Mouse (Mus musculus) brain, embryonic 18.5 days (tissue): ENCODE measurements at regions not wholly inside any gene's neighbourhood (a gene's known extent, or its start where the extent isn't known, plus 50 kb on each side); places are given as distances from the start of the nearest gene placed in this dataset.

Experiments used
- DNase-seq: peaks from one replicate; pipeline ENCODE4 v3.0.0-alpha.2; 2012; ENCODE audit warnings: low read depth, low spot score

DNA sequence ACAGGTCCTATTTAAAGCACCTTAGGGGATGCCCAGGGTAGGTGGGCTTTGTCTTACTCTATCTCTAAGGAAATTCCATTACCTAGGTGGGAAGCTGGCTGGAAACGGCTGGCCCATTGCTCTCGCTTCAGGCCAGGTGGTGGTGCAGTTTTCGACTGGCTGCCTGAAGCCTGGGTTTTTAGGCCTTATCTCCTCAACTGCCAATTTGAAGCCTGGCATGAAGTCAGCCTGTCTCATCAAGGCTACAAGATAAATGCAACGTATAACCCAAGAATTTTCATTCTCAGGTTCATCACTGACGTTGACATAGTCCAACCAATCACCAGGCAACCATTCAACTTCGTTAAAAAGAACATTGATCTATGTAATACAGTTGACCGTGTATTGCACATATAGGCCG lies 417.3 kb upstream of the Gm6657 start:
- no peak for DNase-seq

DNA sequence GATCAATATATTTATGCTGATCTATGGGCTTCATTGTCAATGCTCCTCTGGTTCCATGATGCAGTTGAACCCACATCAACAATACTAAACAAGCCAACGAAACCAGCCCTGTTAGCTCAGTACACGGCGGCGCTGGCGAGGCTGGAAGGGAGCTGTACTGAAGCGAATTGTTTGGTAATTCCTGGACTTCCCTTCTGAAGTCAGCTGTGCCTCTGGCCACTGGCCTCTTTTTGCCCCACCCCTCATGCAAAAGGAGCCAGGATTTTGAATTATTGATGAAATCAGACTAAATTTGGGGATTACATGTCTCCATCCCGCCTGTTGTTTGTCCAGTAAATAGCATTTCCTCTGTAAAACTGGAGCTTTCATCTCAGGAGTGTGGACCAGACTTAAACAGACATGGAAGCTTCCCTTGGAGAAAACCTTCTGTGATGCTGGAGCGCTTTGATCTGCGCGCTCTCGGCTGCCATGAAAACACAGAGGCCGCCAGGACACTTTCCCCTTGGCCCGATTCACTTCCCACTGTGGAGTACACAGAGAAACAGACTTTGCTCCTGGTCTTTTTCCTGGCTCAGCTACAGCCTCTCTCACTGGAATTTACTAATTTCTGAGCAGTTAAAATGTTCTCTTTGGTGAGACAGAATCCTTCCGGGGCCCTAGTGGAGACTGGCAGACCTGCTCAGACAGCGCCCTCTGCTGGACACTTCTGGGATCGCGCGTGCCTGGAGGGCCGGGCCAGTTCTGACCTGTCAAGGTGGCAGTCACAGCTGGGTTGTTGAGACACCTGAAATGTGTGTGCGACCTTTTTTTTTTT lies 412.9 kb upstream of the Gm6657 start:
- DNase-seq, result no peak

DNA sequence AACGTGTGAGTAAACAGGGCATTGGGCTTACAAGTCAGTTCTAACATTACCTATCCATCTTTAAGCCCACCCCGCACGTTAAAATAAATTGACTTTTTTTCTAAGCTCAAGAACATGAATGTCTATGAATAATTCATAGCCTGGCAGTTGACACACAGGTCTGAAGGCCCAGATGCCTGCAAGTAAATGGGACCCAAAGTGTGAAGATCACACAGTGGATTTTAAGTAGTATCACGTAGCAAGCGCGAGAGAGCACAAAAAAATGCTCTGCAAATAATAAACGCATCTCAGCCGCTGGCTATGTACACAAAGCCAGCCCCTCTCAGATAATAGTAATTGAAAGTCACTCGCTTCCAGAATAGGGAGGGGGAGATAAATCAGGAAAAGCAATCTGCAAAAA lies 410.1 kb upstream of the Gm6657 start:
- no peak for DNase-seq

DNA sequence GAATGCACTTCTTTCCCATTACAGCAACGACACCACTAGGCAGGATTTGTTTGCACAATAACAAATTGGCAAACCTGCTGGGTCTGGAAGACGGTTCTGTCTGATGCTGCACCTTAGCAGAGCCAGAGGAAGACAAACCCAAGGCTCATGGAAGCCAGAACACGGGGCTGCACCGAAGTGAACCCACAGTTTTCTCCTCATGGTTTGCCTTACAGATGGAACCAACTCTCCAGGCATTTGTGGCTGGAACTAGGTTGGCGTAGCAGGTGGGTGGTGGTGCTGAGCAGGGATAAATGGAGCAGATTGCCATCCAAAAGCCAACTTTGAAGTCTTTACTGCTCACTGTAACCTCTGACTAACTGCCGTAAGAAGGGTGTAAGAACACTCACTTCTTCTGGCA lies 408.4 kb upstream of the Gm6657 start:
- no peak for DNase-seq

DNA sequence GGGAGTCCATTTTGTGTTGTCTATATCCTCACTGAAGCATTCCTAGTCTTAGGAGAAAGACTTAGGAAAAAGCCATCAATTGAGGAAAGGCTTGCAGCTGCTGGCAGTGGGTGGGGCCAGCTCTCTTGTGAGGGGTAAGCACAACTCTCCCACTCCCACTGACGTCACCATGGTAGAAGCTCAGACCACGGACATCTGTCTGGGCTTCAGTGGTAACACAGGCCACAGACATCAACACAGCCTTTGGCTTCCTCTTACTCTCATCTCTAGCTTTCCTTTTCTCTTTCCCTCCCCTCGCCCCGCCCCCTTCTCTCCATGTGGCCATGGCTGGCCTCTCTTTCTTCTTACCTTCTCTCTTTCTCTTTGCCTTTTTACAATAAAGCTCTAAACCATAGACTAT lies 407.4 kb upstream of the Gm6657 start:
- DNase-seq, result no peak

DNA sequence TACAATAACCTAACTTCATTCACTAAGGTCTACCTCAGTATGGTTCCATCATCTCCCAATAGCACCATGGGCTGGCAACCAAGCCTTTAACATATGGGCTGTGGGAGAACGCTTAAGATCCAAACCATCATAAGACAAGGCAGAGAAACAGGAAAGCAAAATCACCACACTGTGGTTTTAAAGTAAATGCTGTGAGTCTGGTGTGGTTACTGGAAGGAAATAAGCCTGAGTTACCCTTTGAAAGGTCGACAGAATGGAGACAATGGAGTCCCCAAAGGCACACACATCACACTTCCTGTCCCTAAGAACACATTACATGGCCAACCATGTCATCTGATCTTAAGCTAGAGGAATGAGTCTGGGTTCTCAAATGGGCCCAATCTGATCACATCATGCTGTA lies 405.8 kb upstream of the Gm6657 start:
- DNase-seq, result no peak

DNA sequence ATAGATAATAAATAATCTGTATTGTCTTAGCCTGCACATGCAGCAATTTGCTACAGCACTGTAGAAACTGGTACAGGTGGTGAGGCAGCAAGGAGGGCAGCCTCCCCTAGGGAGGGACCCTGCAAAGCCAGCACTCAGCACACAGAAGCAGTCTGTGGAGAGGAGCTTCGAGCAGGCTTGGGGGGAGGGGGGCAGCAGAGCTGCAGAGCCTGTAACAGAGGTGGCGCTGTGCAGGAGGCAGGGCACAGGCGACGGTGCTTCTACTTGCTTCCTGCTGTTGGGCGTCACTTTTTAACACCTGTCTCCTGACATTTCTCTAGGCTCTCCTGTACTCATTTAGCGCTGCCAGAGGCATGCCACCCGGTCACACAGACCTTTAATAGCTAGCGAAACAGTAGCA lies 404.6 kb upstream of the Gm6657 start:
- no peak for DNase-seq

DNA sequence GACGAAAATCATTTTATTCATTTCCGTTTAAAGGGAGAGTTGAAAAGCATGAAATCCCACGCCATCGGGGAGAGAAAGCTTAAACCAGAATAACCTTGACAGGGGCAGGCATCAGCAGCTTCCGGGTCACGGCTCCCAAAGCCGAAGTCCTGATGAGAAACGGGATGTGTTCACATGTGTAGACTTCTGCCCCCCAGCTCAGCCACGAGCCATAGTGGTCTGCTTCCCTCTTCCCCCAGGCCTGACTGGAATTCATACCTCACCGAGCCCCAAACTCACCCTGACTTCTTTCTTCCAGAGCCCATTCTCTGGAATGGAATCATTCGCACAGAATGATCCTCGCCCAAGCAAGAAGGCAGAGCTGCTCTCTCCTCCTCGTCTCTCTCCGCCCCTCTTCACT lies 404.2 kb upstream of the Gm6657 start:
- DNase-seq, result no peak

DNA sequence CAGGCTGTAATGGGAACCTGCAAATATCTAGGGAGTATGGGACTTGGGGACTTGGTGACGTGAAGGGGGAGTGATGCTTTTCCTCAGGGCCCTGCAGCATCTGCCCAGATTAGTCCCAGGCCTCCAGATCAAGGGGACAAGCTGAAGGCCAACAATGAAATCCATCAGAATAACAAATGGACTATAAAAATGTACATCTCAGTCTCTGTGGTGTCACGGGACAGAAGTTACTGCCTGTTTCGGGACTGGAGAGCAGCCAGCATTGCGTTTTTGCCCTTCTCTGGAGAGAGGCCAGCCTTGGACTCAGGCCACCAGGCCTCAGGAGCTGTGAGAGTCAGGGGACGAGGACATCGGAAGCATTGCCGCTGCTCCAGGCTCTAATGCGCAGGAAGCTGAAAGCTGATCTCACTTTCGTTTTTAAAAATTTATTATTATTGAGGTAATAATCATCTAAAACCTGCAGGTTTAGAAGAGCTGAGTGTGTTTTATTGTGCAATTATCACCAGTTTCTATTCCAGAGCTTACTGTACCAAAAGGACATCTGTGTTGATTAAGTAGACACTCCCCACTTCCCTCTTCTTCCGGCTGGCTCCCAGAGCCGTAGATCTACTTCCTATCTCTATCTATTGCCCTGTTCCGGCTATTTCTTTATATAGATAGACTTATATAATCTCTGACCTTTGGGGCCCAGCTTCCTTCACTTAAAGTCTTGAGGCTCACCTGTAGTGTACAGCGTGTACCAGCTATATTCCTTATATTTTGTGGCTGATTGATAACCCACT lies 403.0 kb upstream of the Gm6657 start:
- no peak for DNase-seq

DNA sequence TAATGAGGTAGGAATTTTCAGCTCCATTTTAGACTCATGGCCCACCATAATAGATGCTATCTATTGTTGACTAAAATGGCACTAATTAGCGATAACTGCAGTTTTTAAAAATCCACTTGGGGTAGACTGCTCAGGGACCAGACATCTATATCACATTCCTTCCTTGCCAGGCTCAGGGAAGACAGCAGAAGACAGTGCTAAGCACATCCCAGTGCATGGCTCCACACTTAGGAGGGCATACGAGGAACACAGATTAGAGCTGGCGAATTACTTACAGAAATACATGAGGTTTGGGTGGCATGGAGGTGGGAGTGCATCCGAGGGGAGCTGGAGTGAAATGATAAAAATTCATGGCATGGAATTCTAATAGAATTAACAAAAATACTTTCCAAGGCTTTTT lies 395.5 kb upstream of the Gm6657 start:
- no peak for DNase-seq

DNA sequence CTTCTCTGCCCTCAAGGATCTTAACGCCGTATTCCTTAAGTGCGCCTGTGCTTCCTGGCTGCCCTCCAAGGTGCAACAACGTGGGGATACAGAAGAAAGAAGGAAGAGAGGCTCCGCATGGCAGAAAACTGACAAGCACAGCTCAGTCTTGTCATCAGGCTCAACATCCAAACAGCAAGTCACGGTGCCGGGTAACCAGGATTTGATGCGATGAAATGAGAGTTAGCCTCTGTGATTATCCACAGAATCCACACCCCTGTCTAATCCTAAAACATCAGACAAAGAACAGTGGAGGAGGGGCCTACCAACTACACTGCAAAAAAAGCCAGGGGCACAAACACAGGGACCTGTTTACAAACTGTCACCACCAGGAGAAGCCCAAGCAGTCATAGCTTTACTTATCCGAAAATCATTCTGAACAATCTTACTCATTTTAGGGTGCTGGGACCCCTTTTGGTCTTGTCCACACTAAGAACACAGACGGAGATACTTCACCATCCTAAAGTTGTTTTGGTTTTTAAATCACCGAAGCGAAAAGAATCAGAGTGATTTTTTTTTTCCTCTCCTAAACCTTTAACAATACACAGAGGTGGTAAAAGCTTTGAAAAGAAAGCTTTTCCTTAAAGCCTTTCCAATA lies 394.8 kb upstream of the Gm6657 start:
- no peak for DNase-seq

DNA sequence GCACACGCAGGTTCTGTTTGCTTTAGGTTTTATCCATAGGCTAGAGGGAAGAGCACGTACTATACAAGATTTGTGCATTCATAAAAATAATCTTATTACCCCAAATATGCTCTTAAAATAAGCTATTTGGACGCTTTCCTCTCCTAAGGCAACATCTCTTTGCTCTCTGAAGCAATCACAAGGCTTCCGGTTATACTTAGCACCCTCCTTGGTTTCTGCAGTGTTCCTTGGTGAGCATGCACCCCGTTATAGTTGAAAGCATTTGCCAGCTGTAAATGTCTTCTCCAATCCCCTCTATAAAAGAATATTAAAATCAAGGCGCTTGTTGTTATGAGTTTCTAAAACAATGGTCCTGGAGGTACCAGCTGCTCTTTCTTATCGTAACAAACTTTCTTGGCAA lies 386.4 kb upstream of the Gm6657 start:
- DNase-seq, result no peak

DNA sequence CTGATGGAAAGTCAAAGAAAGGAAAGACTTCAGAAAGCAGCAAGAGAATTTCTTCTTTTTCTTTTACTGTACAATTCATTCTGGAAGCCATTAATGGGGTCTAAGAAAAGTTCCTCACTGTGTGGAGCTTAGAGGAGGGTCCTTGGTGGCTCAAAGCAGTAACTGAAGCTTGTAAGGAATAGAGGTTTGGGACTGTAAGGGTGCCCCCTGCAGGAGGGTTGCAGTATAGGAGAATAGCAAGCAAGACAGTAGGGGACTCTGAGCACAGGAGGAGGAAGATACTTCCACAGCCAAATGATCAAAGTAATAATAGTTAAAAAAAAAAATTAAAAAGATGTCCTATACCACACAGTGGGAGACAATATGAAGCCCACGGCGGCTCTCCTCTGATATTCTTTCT lies 382.8 kb upstream of the Gm6657 start:
- no peak for DNase-seq

DNA sequence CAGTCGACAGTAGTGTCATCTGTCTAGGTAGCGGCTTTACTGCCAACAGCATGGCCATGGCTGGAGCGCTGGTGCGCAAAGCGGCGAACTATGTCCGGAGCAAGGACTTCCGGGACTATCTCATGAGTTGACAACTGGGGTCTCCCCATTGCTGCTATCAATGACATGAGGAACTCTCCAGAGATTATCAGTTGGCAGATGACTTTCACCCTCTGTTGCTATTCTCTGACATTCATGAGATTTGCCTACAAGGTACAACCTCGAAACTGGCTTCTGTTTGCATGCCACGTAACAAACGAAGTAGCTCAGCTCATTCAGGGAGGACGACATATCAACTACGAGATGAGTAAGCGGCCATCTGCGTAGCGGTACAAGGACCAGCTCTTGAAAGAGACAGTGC lies 374.6 kb upstream of the Gm6657 start:
- DNase-seq, result no peak

DNA sequence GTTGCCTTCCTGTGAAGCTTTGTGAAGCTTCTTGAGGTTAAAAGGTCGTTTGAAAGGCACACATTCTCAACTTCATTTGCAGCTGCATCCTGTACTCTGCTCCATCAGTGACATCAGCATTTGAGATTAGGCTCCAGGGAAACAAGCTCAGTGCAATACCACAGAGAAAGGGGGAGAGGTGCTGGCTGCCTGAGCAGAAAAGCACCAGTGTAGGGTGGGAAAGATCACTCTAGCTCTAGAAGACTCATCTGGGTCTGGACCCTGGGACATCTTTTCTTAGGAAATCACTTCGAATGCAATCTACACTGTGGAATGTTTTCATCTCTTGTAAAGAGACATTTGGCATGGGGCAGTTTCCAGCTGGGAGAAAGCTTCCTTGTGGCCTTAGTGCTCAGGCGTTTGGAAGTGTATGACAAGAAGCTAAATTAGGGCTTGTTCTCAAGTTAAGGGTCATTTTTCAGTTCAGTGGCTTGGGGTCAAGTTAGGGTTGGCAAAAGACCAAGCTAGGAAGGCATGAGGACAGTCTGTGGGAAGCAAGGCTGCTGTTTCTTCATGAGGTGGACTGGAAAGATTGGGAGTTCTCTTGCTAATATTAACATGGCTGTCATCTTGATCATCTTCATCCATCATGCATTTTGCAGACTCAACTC lies 370.5 kb upstream of the Gm6657 start:
- DNase-seq, result no peak

DNA sequence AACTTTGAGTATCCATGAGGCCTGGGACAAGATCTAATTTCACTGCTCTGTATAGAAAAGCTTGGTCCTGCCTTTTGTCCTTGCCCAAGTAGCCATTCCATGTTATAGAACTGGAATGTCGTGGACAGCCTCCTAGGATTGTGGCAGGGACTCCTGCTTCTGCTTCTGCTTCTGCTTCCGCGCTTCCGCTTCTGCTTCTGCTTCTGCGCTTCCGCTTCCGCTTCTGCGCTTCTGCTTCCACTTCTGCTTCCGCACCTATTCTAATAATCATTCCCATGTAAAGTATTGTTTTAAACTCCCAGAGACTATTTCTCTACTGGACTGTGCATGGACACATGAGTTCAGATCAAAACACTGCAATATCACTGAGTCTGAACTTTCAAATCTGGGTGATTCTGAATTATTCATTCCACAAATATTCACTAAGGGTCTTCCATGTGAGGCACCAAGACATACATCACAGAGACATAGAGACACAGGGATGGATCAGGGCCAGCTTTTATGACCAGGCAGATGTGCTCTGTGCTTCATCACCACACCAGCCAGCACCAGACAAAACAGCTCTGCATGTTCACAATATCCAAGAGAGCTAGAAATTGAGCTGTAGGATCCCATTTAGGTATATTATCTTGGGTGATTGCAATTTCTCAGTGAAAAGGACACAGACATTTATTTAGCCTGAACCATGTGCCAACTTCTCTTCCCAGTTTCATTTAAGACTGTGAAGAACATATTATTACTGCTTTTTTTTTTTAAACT lies 360.5 kb upstream of the Gm6657 start:
- DNase-seq, result no peak

DNA sequence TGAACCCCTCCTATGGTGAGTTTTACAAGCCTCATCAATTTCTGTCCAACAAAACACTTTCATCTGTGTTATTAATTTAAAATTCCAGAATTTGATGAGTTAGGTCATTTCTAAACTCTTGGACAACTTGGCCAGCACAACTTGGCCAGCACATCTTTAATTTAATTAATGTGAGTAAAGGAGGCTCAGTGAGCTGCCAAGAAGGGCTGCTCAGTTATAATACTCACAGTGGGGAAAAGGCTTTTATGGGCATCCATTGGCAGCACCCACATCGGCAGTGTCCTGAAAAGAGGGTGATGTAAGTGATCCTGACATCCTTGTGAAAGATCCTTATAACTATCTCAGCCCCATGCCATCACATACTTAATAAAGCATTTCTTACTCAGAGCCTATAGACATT lies 359.2 kb upstream of the Gm6657 start:
- DNase-seq, result no peak

DNA sequence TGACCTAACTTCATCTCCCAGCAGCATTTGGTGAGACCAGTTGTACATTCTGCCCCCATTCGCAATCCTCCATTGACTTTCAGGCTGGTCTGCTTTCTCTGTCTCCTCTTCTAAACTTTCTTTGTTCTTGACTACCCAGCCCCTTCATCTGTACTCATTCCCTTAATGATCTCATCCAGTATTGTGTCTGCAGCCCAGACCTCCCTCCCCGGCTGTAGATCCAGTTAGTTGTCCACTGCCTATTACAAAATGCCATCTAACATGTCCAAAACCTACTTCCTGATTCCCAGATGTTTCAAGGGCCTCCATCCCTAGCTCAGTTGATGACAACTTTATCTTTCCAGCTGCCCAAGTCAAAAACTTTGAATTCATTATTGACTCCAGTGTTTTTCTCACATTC lies 357.8 kb upstream of the Gm6657 start:
- no peak for DNase-seq

DNA sequence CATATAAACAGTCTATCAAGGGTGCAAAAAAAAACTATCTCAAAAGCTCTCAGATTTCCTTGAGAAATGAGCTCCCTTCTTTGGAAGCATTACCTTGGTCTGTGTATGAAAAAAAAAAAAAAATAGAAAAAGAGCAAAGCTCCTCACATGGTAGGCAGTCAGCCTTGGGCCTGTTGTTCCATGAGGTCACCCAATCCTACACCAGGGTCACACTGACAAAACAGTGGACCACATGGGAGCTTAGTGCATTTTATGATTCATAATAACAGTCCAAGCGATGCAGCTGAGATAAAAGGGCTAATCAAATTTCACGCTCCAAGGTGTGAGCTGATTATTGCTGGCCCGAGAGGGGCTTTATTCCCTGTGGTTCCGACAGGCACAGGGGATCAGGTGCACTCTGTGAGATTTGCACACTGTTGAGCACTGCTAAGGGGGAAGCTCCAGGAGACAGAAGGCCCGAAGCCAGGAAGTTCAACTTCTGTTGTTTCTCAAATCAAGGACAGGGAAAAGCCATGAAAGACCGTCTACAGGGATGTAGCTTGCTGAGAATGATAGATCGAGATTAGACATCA lies 352.1 kb upstream of the Gm6657 start:
- no peak for DNase-seq

DNA sequence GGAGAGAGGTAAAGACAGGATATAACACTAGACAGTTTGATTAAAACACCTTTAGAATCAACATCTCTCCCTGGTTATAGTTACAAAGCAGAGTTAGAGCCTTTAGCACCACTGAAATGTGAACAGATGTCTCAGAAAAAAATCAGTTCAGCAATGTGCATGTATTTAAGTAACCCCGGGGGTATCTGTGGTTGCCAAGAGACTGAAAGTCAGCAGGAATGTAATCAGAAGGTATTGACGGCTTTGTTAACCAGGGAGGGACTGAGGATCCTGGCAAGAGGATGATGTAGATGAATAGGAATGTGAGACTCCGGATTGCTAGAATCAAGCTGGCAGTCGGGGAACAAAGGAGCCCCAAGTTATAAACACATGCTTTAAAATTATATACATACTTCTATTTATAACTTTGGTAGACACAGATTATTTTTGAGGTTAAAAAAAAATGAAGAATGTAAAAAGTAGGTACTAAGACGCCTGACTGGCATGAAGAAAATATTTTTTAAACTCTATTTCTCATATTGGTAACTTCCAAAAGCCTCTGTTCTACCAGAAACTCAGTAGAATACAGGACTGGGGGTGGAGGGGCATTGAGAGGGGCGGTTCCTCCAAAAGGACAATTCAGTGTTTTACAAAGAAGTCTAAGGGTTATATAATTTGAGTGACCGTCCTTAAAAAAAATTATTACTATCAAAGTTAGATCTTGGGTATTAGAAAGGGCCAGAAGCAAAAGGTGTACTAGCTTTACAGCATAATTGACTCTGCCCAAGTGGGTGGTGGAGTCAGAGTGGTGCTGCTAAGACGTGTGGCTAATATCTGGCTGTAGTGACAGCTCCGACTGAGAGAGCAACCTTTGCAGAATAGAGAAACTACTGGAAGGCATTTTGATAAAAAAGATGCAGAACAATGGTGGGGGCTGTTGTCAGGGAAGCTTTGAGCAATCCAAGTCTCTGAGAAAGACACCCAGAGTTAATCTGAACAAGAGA lies 341.2 kb upstream of the Gm6657 start:
- no peak for DNase-seq
